8 mouse cellular contexts compared by ENCODE assay signal in the genomic region with DNA sequence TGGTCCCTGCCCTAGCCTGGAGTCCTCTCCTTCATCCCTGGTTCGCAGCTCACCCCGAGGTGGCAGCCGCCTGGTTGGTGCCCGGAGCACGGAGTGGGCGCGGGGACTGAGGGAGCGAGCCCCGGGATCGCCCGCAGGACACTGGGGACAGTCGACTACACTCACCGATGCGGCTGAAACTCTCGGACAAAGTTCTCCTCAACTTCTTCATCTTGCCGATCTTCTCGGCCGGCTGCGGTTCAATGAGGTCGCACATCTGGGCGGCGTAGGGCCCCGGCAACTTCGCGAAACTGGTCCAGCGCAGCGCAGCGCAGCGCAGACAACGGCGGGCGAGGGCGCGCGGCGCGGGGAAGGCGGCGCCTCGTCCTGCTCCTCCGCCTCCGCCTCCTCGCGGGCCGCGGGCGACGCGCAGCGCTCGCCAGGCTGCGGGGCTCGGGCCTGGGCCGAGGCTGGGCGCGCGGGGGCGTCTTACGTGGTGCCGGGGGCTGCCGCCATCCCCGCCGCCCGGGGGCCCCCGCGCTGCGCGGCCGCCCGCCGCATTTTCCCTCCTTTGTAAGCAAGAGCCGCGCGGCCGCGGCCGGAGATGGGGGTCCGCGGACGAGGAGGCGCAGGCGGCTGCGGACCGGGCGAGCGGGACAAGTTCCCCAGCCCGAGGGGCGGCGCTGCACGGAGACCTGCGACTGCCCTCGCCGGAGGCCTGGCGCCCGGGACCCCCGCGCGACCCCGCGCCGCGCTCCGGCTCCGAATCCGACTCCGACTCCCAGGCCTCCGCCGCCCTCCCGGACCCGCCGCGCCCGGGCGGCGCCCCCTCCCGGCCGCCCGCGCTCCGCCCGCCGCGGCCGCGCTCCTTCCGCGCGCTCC. TPM values are rescaled to one million over a fixed set of nuclear protein-coding genes. Genes with fewer than 3 reads are reported as not detected.
DNase-seq lines count a peak whose midpoint lies in the region; ATAC-seq and TF ChIP-seq lines count a peak whose summit lies in the region.

No protein-coding gene starts in this region.

- H3K4me3 ChIP-seq in hindbrain, postnatal 0 days (ENCODE audit: low read length) = peak overlapping the region; percentile 84
- peak overlapping the region; percentile 92 for H3K4me3 ChIP-seq in megakaryocyte, embryonic 14.5 days (replicated peaks)

- no peaks in the 10 kb centered on the region for H3K9me3 ChIP-seq in hindbrain, postnatal 0 days (ENCODE audit: low read length)
- H3K9me3 ChIP-seq in megakaryocyte, embryonic 14.5 days = no peaks in the 10 kb centered on the region

- WGBS in hindbrain, postnatal 0 days = 1% methylated on average over 86 of the region's 128 CpGs

- H3K9ac ChIP-seq in hindbrain, postnatal 0 days (replicated peaks; ENCODE audit: low read length) = peak overlapping the region; percentile 88

- intact Hi-C loops in left cerebral cortex, postnatal 14 days (cut with DNase I) = loop anchor here (5.0 kb wide), 2 partner anchors 113 to 418 kb away; no protein-coding TSS in a partner anchor

- peak overlapping the region; percentile 85 for H3K27ac ChIP-seq in hindbrain, postnatal 0 days

- H3K4me2 ChIP-seq in hindbrain, postnatal 0 days (ENCODE audit: low read depth, low read length) = peak overlapping the region; percentile 81

- peaks cover 9% of the 10 kb centered on the region for H3K4me1 ChIP-seq in hindbrain, postnatal 0 days (ENCODE audit: insufficient read depth, low read length)
- peaks cover 37% of the 10 kb centered on the region for H3K4me1 ChIP-seq in megakaryocyte, embryonic 14.5 days

- TF ChIP-seq CTCF in hindbrain, postnatal 0 days (IDR thresholded peaks at IDR 0.05; ENCODE audit: low read depth) = no peak

- peak; percentile 96 for ATAC-seq in hindbrain, postnatal 0 days

- DNase-seq in adrenal gland, adult (ENCODE audit: inconsistent age in 2 of 2, low spot score in 1 of 2) = peak; percentile 48 to 85
- DNase-seq in cerebellum, postnatal 4 days (ENCODE audit: low spot score in 2 of 2) = peak; percentile 46 to 68
- peak; percentile 71 for DNase-seq in gastrocnemius, postnatal 10 days
- peak; percentile 81 for DNase-seq in hindbrain, postnatal 0 days (ENCODE audit: low spot score)
- DNase-seq in left cerebral cortex, postnatal 14 days (ENCODE audit: low spot score in 2 of 2) = peak; percentile 17 to 58
- DNase-seq in right cerebral cortex, postnatal 10 days (ENCODE audit: low spot score in 2 of 2) = peak; percentile 65 to 71
- DNase-seq in c-Kit-positive CD71-positive TER-119-positive erythroid progenitor cells, embryonic 14.5 days (ENCODE audit: low spot score) = no peak

- H3K27me3 ChIP-seq in hindbrain, postnatal 0 days (ENCODE audit: insufficient read depth, low read length) = no peaks in the 10 kb centered on the region
- H3K27me3 ChIP-seq in megakaryocyte, embryonic 14.5 days (replicated peaks) = peaks cover 50% of the 10 kb centered on the region

- H3K36me3 ChIP-seq in hindbrain, postnatal 0 days (ENCODE audit: insufficient read depth, low read length) = no peaks in the 10 kb centered on the region
- H3K36me3 ChIP-seq in megakaryocyte, embryonic 14.5 days (replicated peaks; ENCODE audit: low read length) = no peaks in the 10 kb centered on the region

RNA-seq across cellular contexts. Expression of a gene that starts 40.0 kb away (rescaled TPM):
- 10 to 100 TPM; 14.3 to 21.1 TPM for total RNA-seq in gastrocnemius, postnatal 10 days (2021)
- 63.1 and 63.9 TPM in 2 replicates for total RNA-seq in hindbrain, postnatal 0 days (2014; rRNA removed)
- polyA plus RNA-seq in hindbrain, postnatal 0 days (2015; fragmentation: Nextera tagmentation; extraction: Ambion mirVana) = 50.9 and 53.0 TPM in 2 replicates
- 100 to 1,000 TPM; 159 to 167 TPM for total RNA-seq in left cerebral cortex, postnatal 14 days (2021)
- polyA plus RNA-seq in megakaryocyte, embryonic 14.5 days (2012; ENCODE audit: insufficient read depth, low replicate concordance) = 0.21 TPM in 1 of 2 replicates, not detected in the other
